Mouse (Mus musculus) testis, postnatal 10 days (tissue): ENCODE results near the gene Tceal5.
"Not testable (repeated sequence)": the region's sequence is repeated elsewhere in the genome, so short reads cannot be mapped to it uniquely, and the experiment has no call there.

Source experiments
- DNase-seq: peaks from one replicate; pipeline ENCODE4 v3.0.0; 2021; ENCODE audit warnings: low spot score

Gene Tceal5

GRCm38 (mm10) chrX:136203664-136204066 is at the start of gene Tceal5:
Gene Tceal5, minus strand, starts transcription at chrX:136203876.
- peak; percentile 37 for DNase-seq

- DNase-seq: no peak
Observed at GRCm38 (mm10) chrX:136252023-136252729, 48.5 kb upstream of the Tceal5 start.

- DNase-seq: no peak
Observed at GRCm38 (mm10) chrX:136249671-136250070, 46.0 kb upstream of the Tceal5 start.

- DNase-seq: no peak
Observed at GRCm38 (mm10) chrX:136248811-136249210, 45.1 kb upstream of the Tceal5 start.

- peak; percentile 51 for DNase-seq
Observed at GRCm38 (mm10) chrX:136245521-136246071, 41.9 kb upstream of the Tceal5 start.

GRCm38 (mm10) chrX:136244574-136245229 is 41.0 kb upstream of the Tceal5 start, which contains the start of gene Tceal9:
Gene Tceal9, plus strand, starts transcription at chrX:136245079.
- DNase-seq: peak; percentile 82

GRCm38 (mm10) chrX:136243181-136243580 is 39.5 kb upstream of the Tceal5 start:
- DNase-seq: no peak

GRCm38 (mm10) chrX:136238118-136238517 is 34.4 kb upstream of the Tceal5 start:
- DNase-seq: peak; percentile 70

GRCm38 (mm10) chrX:136227768-136228167 is 24.1 kb upstream of the Tceal5 start:
- no peak for DNase-seq

DNA sequence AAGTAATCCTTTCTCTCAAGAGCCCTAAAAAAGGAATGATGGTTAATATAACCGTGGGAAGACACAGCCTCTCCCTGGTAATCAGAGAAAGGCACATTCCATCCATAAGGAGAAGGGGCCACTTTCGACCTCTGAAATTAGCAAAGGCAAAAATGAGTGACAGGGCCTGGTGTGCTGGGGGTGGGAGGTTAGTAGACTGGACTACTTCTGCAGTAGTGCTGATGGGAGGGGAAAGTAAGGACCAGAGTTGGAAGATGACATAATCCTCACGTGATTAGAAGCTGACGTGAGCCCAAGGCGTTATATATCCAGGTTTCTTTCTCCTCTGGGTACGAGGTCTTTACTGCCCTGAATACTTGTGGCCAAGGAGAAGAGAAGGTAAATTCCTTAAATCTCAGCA is 20.0 kb upstream of the Tceal5 start:
- DNase-seq: no peak

- no peak for DNase-seq
Observed at GRCm38 (mm10) chrX:136216303-136216702, 12.6 kb upstream of the Tceal5 start.

GRCm38 (mm10) chrX:136214729-136215677 is 11.3 kb upstream of the Tceal5 start, which contains the start of the genes Tceal7 and Bex1:
Gene Tceal7, plus strand, starts transcription at chrX:136214779.
Gene Bex1, minus strand, starts transcription at chrX:136215513.
- not testable (repeated sequence) for DNase-seq

DNA sequence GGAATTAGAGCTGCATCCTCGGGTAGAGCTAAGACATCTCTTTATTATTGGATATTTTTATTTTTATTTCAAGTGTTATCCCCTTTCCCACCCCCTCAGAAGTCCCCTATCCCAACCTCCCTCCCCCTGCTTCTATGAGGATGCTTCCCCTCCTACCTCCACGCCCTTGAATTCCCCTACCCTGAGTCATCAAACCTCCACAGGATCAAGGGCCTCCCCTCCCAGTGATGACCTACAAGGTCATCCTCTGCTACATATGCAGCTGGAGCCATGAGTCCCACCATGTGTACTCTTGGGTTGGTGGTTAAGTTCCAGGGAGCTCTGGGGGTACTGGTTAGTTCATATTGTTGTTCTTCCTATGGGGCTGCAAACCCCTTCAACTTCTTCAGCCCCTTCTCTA is 9.7 kb upstream of the Tceal5 start:
- no peak for DNase-seq

- DNase-seq: no peak
Observed at GRCm38 (mm10) chrX:136204406-136204805, 730 bp upstream of the Tceal5 start.

DNA sequence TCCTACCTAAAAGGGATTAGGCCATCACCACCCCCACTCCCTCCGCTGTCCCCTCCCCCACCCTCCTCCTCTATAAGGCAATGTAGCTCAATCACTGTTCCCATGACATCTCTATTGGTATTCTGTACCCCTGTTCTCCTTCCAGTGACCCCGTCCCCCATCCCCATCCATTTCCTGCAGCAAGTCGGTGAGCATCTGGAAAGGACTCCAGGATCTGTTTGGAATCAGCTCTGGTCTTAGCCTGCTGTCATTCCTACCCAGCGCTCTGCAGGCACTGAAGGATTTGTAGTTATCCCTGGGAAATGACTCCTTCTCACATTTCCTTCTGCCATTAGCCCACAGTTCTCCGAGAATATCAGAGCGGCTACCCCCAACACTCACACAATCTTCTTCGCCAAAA is 419 bp downstream of the Tceal5 start:
- DNase-seq: no peak

DNA sequence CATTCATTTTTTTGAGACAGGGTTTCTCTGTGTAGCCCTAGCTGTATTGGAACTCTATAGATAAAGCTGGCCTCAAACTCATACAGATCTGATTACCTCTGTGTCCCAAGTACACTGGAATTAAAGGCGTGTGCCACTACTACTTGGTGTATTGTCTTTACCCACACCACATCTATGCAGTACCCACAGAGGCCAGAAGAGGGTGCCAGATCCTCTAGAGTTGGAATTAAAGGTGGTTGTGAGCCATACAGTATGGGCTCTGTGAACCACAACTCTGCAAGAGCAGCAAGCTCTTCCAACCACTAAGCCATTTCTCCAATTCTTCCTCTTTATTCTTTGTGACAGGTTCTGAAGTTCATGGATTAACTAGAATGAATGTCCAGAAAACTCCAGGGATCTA is 6.8 kb downstream of the Tceal5 start:
- peak; percentile 46 for DNase-seq

DNA sequence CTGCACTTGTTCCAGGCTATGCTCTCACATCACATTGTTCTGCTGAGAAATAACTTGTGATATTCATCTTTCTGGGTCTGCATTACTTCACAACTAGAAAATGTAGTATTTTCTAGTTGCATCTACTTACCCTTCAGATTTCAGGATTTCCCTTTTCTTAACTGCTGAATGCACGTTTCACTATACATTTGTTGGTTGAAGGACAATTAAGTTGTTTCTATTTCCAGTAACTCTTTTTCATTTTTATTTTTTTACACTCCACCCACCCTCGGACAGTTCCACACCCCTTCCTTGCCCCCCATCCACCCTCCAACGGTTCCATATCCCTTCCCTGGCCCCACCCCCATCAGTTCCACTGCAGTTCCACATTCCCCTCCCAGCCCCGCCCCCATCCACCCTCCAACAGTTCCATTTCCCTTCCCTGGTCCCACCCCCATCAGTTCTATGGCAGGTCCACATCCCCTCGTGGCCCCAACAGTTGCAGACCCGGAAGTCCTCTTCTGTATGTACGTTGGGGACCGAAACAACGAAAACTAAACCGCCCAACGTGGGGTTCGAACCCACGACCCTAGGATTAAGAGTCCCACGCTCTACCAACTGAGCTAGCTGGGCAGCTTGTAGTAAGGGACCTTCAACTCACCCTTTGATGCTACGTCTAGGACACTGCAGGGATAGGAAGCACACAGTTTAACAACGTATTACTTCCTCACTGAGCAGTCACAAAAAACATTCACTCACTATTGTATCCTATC is 8.3 kb downstream of the Tceal5 start:
- DNase-seq: no peak

GRCm38 (mm10) chrX:136183107-136183506 is 20.6 kb downstream of the Tceal5 start:
- no peak for DNase-seq

DNA sequence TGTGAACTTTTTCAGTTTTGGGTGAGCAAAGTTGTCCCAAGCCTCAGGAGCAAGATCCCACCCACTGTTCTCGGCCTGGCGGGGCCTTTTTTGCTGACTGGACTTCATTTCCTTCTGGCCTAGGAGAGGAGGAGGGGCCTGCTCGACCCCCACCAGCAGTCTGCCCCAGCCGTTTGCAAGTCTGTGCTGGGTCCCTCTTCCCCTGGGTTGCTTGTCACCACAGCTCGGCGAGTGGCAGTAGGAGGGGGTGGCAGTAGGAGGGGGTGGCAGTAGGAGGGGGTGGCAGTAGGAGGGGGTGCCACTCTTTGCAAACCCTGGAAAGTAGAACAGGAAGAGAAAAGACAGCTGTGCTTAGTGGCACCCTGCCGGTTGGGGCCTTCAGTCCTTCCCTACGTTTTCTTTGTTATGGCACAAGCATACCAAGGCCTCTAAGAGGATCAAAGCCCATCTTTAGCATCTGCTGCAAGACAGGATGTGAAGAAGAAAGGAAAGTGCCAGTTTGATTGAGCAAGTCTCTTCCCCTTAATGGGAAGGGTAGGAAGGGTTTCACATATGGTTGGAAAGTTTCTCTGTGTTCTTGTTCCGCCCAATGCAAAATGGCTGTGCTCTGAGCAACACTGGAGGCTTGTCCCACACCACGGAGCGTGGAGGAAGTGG is 22.7 kb downstream of the Tceal5 start:
- no peak for DNase-seq

DNA sequence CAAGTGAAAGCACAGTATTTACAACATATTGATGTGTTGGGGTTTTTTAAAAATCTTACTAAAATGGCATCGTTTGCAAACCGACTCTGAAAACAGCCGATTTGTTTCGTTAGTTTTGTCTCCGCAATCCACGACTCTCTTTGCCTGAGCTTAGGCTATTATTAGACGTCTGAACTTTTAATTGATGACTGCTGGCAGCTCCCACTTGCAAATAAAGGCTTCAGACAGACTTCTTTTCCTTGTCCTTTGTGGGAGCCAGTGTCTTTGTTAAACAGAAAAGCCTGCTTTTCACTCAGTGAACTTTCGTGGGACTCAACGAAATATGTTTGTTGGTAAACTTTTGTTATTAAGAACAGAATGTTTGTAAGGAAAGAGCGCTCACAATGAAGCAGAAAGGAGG is 30.9 kb downstream of the Tceal5 start:
- no peak for DNase-seq

DNA sequence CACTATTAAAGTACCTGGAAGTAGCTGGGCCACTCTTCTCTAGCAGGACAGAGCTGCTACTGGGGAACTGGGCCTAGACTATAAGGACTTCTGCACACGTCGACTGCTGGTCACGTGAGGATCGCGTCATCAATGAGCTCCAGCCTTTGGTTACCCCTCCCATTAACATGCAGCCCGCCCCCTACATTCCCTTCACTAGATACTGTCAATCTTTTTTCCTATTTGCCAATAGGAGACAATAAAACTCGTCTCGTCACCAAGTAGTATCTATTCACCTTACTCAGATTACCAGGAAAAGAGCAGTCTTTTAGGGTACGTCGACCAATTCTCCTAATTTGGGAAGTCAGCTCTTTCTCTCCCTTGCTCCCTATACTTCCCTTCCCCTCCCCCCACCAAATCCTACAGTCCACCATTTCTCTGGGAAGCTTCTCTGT is 31.5 kb downstream of the Tceal5 start, which contains the start of gene Tceal8:
TSS of gene Tceal8 (minus strand) at position 225 of the 434 bp plus-strand sequence.
- peak; percentile 73 for DNase-seq
